Mouse (Mus musculus): ENCODE data around the gene Cmklr1.

DNA sequence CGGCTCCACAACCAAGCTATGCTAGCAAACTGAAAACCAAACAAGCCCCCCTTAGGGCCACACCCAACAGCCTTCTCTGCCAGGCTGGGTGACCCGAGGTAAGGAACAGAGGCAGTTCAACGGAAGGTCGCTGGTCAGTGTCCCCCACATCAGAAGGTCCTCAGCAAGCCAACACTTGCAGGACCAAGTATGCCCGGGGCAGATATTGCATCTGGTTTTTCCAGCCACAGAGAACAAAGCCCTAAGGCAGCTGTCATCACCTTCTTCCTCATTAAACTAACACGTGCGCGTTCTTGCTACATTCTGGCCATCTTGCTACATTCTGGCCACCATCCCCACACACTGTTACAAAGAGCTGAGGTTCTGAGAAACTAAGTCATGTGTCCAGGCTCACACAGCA lies 23.9 kb downstream of the Cmklr1 start:
- TF ChIP-seq POLR2A (IDR thresholded peaks at IDR 0.05; ENCODE audit: extremely low read depth, insufficient read depth, low read length) = no peak
- no peak for TF ChIP-seq CTCF (IDR thresholded peaks at IDR 0.05; ENCODE audit: extremely low read depth, insufficient read depth, low read length)

Data from cortical plate, adult 2 months (tissue).